Mouse (Mus musculus) MEL (cell line): ENCODE measurements around the gene Gm15217. TPM values are rescaled to one million over a fixed set of nuclear protein-coding genes. Genes with fewer than 3 reads are reported as not detected.

ENCODE experiments used
- DNase-seq: peaks from one replicate; pipeline ENCODE4 v3.0.0; 2011; ENCODE audit warnings: low read depth, low spot score
- H3K27ac ChIP-seq: 2 replicates; pipeline ENCODE4 v1.5.1; 2012; ENCODE audit warnings: low read depth, mild to moderate bottlenecking, control low read depth, low read length, moderate library complexity; ENCODE audit not compliant: control insufficient read depth
- H3K27me3 ChIP-seq, 2 experiments: fragments of 150-350 bp in 1 of 2; sonication (generic) in 1 of 2; 2 replicates each; pipeline ENCODE4 v1.6.1; 2012; ENCODE audit warnings: low read length in 2 of 2, mild to moderate bottlenecking in 2 of 2, improper control_type of control experiment in 1 of 2, moderate library complexity in 1 of 2; ENCODE audit not compliant: insufficient read depth in 2 of 2, control insufficient read depth in 1 of 2
- H3K36me3 ChIP-seq, 2 experiments: 2 replicates each; pipeline ENCODE4 v1.6.1; 2012 to 2014; ENCODE audit warnings: low read length in 2 of 2, improper control_type of control experiment in 1 of 2, inconsistent platforms in 1 of 2, mild to moderate bottlenecking in 1 of 2; ENCODE audit not compliant: insufficient read depth in 2 of 2, control insufficient read depth in 1 of 2
- H3K4me1 ChIP-seq, 2 experiments: fragments of 150-350 bp in 1 of 2; sonication (generic) in 1 of 2; 2 replicates each; pipeline ENCODE4 v1.6.1; 2012; ENCODE audit warnings: low read length in 2 of 2, improper control_type of control experiment in 1 of 2, mild to moderate bottlenecking in 1 of 2; ENCODE audit not compliant: insufficient read depth in 2 of 2, control insufficient read depth in 1 of 2
- H3K4me3 ChIP-seq, 2 experiments: fragments of 150-350 bp in 1 of 2; sonication (generic) in 1 of 2; 2 replicates each; pipeline ENCODE4 v1.5.1; 2012; ENCODE audit warnings: low read depth in 2 of 2, low read length in 2 of 2, mild to moderate bottlenecking in 2 of 2, moderate library complexity in 2 of 2, control low read depth in 1 of 2, improper control_type of control experiment in 1 of 2; ENCODE audit not compliant: control insufficient read depth in 1 of 2, insufficient read depth in 1 of 2
- H3K79me2 ChIP-seq: 2 replicates; pipeline ENCODE4 v1.6.1; 2012; ENCODE audit warnings: mild to moderate bottlenecking, low read length, moderate library complexity; ENCODE audit not compliant: control insufficient read depth, poor library complexity, insufficient read depth
- H3K9ac ChIP-seq: 2 replicates; pipeline ENCODE4 v1.6.1; 2012; ENCODE audit warnings: low read depth, mild to moderate bottlenecking, control low read depth, low read length, moderate library complexity; ENCODE audit not compliant: control insufficient read depth, poor library complexity, severe bottlenecking
- H3K9me3 ChIP-seq: fragments of 150-350 bp; sonication (generic); replicated peaks from 2 replicates; pipeline ENCODE4 v1.6.1; 2012; ENCODE audit warnings: mild to moderate bottlenecking, low read length, improper control_type of control experiment, moderate library complexity; ENCODE audit not compliant: insufficient read depth
- CHD1 ChIP-seq: IDR thresholded peaks from 2 replicates; pipeline ENCODE4 v1.6.1; 2012; ENCODE audit warnings: low read depth, mild to moderate bottlenecking, inconsistent platforms, low read length, improper control_type of control experiment
- CHD2 ChIP-seq: IDR thresholded peaks from 2 replicates; pipeline ENCODE4 v1.6.1; 2011; ENCODE audit warnings: low read length, improper control_type of control experiment
- ELF1 ChIP-seq: IDR thresholded peaks from 2 replicates; pipeline ENCODE4 v1.6.1; 2014; ENCODE audit warnings: low read depth, mild to moderate bottlenecking, inconsistent platforms, low read length, improper control_type of control experiment, moderate library complexity
- EP300 ChIP-seq, 2 experiments: IDR thresholded peaks; 2 replicates each; pipeline ENCODE4 v1.6.1; 2011; ENCODE audit warnings: improper control_type of control experiment in 2 of 2, low read length in 2 of 2, low read depth in 1 of 2, mild to moderate bottlenecking in 1 of 2
- GATA1 ChIP-seq: IDR thresholded peaks from 2 replicates; pipeline ENCODE4 v1.6.1; 2011; ENCODE audit warnings: low read depth, low read length, improper control_type of control experiment
- JUND ChIP-seq: IDR thresholded peaks from 2 replicates; pipeline ENCODE4 v1.6.1; 2011; ENCODE audit warnings: low read depth, mild to moderate bottlenecking, improper control_type of control experiment, low read length
- KAT2A ChIP-seq: conservative IDR thresholded peaks from 2 replicates; pipeline ENCODE4 v1.6.1; 2012; ENCODE audit warnings: low read depth, low read length, improper control_type of control experiment, inconsistent platforms
- MAX ChIP-seq: IDR thresholded peaks from 2 replicates; pipeline ENCODE4 v1.6.1; 2011; ENCODE audit warnings: low read length, improper control_type of control experiment
- MEF2A ChIP-seq: IDR thresholded peaks from 2 replicates; pipeline ENCODE4 v1.6.1; 2014; ENCODE audit warnings: low read depth, mild to moderate bottlenecking, inconsistent platforms, low read length, improper control_type of control experiment; ENCODE audit not compliant: poor library complexity, insufficient replicate concordance, severe bottlenecking; ENCODE audit errors: extremely low read depth
- MXI1 ChIP-seq: IDR thresholded peaks from 2 replicates; pipeline ENCODE4 v1.6.1; 2011; ENCODE audit warnings: mild to moderate bottlenecking, low read depth, low read length, improper control_type of control experiment
- MYB ChIP-seq: IDR thresholded peaks from 2 replicates; pipeline ENCODE4 v1.6.1; 2011; ENCODE audit warnings: mild to moderate bottlenecking, low read depth, low read length, improper control_type of control experiment
- MYC ChIP-seq: IDR thresholded peaks from 2 replicates; pipeline ENCODE4 v1.6.1; 2011; ENCODE audit warnings: low read depth, mild to moderate bottlenecking, low read length, improper control_type of control experiment, moderate library complexity
- NELFE ChIP-seq: IDR thresholded peaks from 2 replicates; pipeline ENCODE4 v1.6.1; 2011; ENCODE audit warnings: low read depth, low read length, improper control_type of control experiment
- RCOR1 ChIP-seq: IDR thresholded peaks from 2 replicates; pipeline ENCODE4 v1.6.1; 2012; ENCODE audit warnings: low read depth, mild to moderate bottlenecking, inconsistent platforms, low read length, improper control_type of control experiment
- SIN3A ChIP-seq: IDR thresholded peaks from 2 replicates; pipeline ENCODE4 v1.6.1; 2012; ENCODE audit warnings: low read length, improper control_type of control experiment, inconsistent platforms
- SMC3 ChIP-seq: IDR thresholded peaks from 2 replicates; pipeline ENCODE4 v1.6.1; 2011; ENCODE audit warnings: low read depth, low read length, improper control_type of control experiment
- USF2 ChIP-seq, 2 experiments: IDR thresholded peaks; 2 replicates each; pipeline ENCODE4 v1.6.1; 2011 to 2012; ENCODE audit warnings: improper control_type of control experiment in 2 of 2, low read length in 2 of 2, borderline replicate concordance in 1 of 2, inconsistent platforms in 1 of 2, low read depth in 1 of 2, mild to moderate bottlenecking in 1 of 2; ENCODE audit not compliant: insufficient read depth in 1 of 2
- ZC3H11A ChIP-seq: IDR thresholded peaks from 2 replicates; pipeline ENCODE4 v1.6.1; 2012; ENCODE audit warnings: low read depth, mild to moderate bottlenecking, inconsistent platforms, low read length, improper control_type of control experiment
- ZKSCAN1 ChIP-seq: IDR thresholded peaks from 2 replicates; pipeline ENCODE4 v1.6.1; 2012; ENCODE audit warnings: low read depth, mild to moderate bottlenecking, inconsistent platforms, low read length, improper control_type of control experiment, moderate library complexity
- ZMIZ1 ChIP-seq: IDR thresholded peaks from 2 replicates; pipeline ENCODE4 v1.6.1; 2012; ENCODE audit warnings: low read depth, mild to moderate bottlenecking, inconsistent platforms, low read length, improper control_type of control experiment, moderate library complexity
- ZNF384 ChIP-seq: IDR thresholded peaks from 2 replicates; pipeline ENCODE4 v1.6.1; 2012; ENCODE audit warnings: low read depth, mild to moderate bottlenecking, inconsistent platforms, low read length, improper control_type of control experiment
- polyA plus RNA-seq, 2 experiments: library from polyadenylated mRNA; stranded (reverse) in 1 of 2; unstranded in 1 of 2; fragments of >175 nt in 1 of 2; fragments of >200 nt in 1 of 2; gene quantifications; 2 replicates each; pipeline versions ENCODE4 v1.2.1 to v1.2.4; 2012; ENCODE audit warnings: low replicate concordance in 2 of 2, low read depth in 1 of 2; ENCODE audit not compliant: insufficient read length in 2 of 2, insufficient read depth in 1 of 2, missing spikeins in 1 of 2
- total RNA-seq: library from RNA; depleted of rRNA; stranded (reverse); fragments of 300-350 nt; gene quantifications from 2 replicates; pipeline ENCODE4 v1.2.3, GENCODE M21; 2012

Gm15217 gene
- total and polyA plus RNA-seq, 3 experiments, result not detected

DNA sequence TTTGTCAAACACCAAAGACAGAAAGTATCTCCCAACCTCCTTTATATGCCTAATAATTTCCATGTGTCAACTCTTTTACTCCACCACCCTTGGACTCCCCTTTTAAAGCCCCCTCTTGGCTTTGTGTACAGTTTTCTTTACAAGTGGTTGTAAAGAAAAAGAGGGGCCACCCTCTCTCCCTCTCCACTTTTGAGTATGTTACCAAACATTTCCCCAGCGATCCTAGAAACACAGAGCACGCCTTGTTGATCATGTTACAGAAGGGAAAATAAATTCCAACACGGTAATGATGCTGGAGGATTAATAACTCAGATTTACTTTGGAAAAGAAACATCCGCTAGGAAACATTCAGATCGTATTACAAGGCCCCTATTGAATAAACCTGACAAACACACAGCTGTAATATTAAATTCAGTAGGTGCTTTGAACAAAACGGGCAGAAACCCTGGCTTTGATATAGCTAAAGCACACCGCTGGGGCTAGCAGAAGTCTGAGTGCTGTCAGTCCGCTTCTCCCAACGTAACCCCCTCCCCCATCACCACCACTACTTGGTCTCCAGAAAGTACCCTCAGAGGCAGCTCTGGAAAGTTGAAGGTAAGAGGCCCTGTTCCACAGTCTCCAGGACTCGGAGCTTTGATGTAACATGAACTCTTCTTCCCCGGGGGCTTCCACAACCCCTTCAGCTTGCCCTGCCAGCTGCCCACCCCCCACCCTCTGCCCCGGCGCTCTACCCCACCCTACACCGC, 5.9 kb downstream of the Gm15217 start:
- TF ChIP-seq EP300 (IDR thresholded peaks at IDR 0.05; ENCODE audit: low read depth in 1 of 2, low read length in 2 of 2) (no peak), USF2 (IDR thresholded peaks at IDR 0.05; ENCODE audit: borderline replicate concordance in 1 of 2, insufficient read depth in 1 of 2, low read depth in 1 of 2, low read length in 2 of 2) (no peak)
- Histone ChIP-seq H3K4me3 (no peak overlapping the region), H3K9ac (no peak overlapping the region), H3K4me1 (no peaks in the 10 kb centered on the region), H3K27me3 (no peaks in the 10 kb centered on the region; a peak in 1 of 4 replicates), H3K36me3 (no peaks in the 10 kb centered on the region), H3K79me2 (no peaks in the 10 kb centered on the region), H3K27ac (no peak overlapping the region), H3K9me3 (no peaks in the 10 kb centered on the region)
- no peak for DNase-seq

DNA sequence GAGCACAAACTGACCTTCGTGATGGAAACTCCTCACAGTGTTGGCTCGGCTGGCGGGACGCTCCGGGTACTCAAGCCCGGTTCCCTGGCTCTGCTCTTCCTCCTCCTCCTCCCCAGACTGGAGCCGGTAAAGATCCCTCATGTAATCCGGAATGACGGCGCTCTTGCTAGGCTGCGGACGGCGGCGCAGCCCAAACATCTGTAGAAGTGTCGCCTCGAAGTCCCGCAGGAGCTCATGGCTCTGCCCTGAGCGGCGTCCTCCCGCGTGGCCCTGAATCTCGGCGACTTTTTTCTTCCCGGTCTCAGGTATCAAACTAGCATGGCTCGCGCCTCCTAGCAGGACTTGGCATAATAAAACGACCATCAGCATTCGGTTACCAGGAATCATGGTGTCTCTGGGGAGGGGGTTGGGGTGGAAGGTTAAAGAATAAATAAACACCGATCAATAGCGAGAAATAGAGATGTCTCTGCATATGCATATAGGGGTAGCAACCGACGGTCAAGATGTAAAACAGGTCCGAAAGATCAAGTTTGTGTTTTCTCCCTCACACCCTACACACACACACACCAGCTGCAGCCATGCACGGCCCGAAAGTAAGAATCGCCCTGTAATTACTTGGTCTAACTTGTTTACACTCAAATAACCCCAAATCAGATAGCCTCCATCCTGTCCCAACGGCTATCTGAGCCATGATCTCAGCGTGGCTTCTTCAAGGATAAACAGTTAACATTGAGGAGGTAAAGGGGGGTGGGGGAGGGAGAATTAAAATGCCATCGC, 6.7 kb downstream of the Gm15217 start:
- H3K4me1 ChIP-seq, result no peaks in the 10 kb centered on the region
- no peaks in the 10 kb centered on the region for H3K79me2 ChIP-seq
- no peak overlapping the region for H3K9ac ChIP-seq
- TF ChIP-seq ZC3H11A, result no peak
- TF ChIP-seq CHD1, result no peak
- TF ChIP-seq KAT2A, result no peak
- no peak for TF ChIP-seq ZMIZ1
- TF ChIP-seq SIN3A, result no peak
- TF ChIP-seq MAX, result no peak
- no peak for TF ChIP-seq MXI1
- H3K36me3 ChIP-seq, result no peaks in the 10 kb centered on the region
- H3K4me3 ChIP-seq, result no peak overlapping the region
- H3K27ac ChIP-seq, result no peak overlapping the region
- no peak for DNase-seq
- no peaks in the 10 kb centered on the region for H3K9me3 ChIP-seq
- no peaks in the 10 kb centered on the region; a peak in 1 of 4 replicates for H3K27me3 ChIP-seq

DNA sequence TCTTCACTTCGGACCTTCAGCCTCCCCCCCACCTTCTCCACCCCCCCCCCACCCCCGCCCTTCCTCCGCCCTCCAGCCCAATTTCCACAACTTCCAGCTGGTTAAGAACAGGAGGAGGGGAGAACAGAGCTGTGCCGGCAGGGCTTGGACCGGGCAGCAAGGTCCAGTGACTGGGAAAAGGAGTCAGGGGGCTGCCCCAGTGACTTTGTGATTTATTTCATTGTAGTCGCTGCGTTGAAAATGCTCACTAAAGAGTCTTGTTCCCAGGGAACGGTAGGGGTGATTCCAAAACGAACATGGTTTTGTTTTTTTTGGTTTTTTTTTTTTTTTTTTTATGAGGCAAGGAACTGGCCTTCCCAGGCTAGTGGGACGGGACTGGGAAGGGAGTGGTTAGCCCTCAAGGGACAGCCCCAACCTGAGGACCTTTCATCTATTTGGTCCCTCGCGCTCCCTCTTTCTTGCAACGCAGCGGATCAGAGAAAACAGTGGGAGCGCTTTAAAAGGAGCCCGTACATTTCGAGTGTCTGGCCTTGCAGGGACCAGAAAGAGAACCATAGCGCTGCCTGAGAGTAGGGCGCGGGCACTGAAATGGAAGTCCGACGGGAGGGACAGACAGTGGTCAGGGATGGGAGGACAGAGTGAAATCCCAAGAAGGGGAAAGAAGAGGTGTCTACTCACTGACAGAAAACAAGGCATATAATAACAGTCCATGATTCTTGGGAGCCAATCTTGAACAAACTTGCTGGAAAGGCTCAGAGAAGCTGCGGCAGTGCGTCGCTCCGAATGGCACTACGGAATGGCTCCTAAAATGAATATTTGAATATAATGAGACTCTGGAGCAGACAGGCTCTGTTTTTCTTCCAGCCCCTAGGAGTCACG, 7.5 kb downstream of the Gm15217 start:
- no peak overlapping the region for H3K4me3 ChIP-seq
- H3K27ac ChIP-seq, result no peak overlapping the region
- no peaks in the 10 kb centered on the region for H3K36me3 ChIP-seq
- no peak overlapping the region for H3K9ac ChIP-seq
- H3K79me2 ChIP-seq, result no peaks in the 10 kb centered on the region
- H3K9me3 ChIP-seq, result no peaks in the 10 kb centered on the region
- DNase-seq, result no peak
- no peaks in the 10 kb centered on the region; a peak in 1 of 4 replicates for H3K27me3 ChIP-seq
- no peak for TF ChIP-seq MYC
- no peak for TF ChIP-seq ZNF384
- no peak for TF ChIP-seq GATA1
- no peak for TF ChIP-seq KAT2A
- TF ChIP-seq ZKSCAN1, result no peak
- TF ChIP-seq ELF1, result no peak
- TF ChIP-seq MYB, result no peak
- no peak for TF ChIP-seq CHD2
- no peak for TF ChIP-seq JUND
- no peak for TF ChIP-seq MXI1
- no peak for TF ChIP-seq MEF2A
- TF ChIP-seq RCOR1, result no peak
- no peak for TF ChIP-seq NELFE
- TF ChIP-seq USF2 (IDR thresholded peaks at IDR 0.05; ENCODE audit: borderline replicate concordance in 1 of 2, insufficient read depth in 1 of 2, low read depth in 1 of 2, low read length in 2 of 2), result no peak
- no peak for TF ChIP-seq EP300 (IDR thresholded peaks at IDR 0.05; ENCODE audit: low read depth in 1 of 2, low read length in 2 of 2)
- TF ChIP-seq ZC3H11A, result no peak
- no peak for TF ChIP-seq SMC3
- no peaks in the 10 kb centered on the region for H3K4me1 ChIP-seq
